Mouse (Mus musculus) kidney, adult 2 months (tissue): ENCODE data around the gene Pth1r.

Experiments
- CTCF ChIP-seq: fragments of 200-500 bp; conservative IDR thresholded peaks from 2 replicates; pipeline ENCODE4 v1.5.1; 2011; ENCODE audit warnings: low read depth, mild to moderate bottlenecking, control low read depth, low read length, moderate library complexity, mixed read lengths; ENCODE audit not compliant: insufficient read depth, insufficient read length
- POLR2A ChIP-seq: fragments of 200-500 bp; IDR thresholded peaks from one replicate; pipeline ENCODE4 v1.6.1; 2011; ENCODE audit warnings: low read depth, low read length, control low read depth

- TF ChIP-seq POLR2A (no peak), CTCF (no peak)
These were observed 44.1 kb downstream of the Pth1r start for GRCm38 (mm10) chr9:110702848-110703247.
